Mouse (Mus musculus): ENCODE measurements at regions not wholly inside any gene's neighbourhood (a gene's known extent, or its start where the extent isn't known, plus 50 kb on each side); places are given as distances from the start of the nearest gene placed in this dataset.

DNA sequence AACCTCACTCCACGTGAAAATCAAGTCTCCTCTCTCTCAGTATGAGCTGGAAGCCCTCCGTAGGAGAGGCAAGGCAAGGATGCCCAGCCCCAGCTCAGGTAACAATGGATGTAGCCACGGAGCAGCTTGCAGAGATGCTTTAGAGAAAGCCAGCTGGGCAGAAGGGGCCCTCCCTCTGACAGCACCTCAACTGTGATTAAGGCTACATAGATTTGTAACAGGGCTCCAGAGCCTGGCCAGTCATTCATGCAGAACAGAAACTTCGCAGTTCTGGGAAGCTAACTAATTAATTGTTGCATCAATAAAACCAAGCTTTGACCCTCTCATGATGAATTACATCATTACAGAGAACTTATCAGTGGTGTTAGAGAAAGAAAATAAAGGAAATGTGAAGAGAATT lies 480.8 kb downstream of the Grin2a start:
- no peak for DNase-seq (ENCODE audit: low spot score in 2 of 2)
